Mouse (Mus musculus): ENCODE results near the gene Slc1a5. TPM values are rescaled to one million over a fixed set of nuclear protein-coding genes. Genes with fewer than 3 reads are reported as not detected.

The Slc1a5 gene
- polyA plus RNA-seq, 1 experiment from 2014 or later = 9.8 TPM

DNA sequence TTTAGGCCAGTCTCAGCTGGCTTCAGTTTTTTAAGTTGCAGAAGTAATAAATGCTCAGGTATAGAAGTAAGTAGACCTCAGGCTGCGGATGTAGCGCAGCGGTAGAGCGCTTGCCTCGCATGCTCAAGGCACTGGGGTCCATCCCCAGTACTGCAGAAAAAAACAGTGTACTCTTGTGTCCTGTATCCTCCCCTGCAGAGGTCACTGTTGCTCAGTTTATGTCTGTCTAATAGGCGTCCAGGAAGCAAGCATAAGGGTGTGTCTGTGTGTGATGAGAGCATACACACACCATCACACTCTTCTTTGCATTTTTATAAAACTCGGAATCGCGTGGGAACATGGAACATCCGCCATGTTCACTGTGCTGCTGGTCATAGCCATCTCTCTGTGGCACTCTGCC, 44.6 kb downstream of the Slc1a5 start:
- 87% methylated on average over 10 of the region's 10 CpGs for WGBS
- H3K9ac ChIP-seq (replicated peaks; ENCODE audit: low read depth, low read length) = no peak overlapping the region
- H3K27ac ChIP-seq (ENCODE audit: low read length) = no peak overlapping the region
- no peak overlapping the region for H3K4me2 ChIP-seq (ENCODE audit: low read length)
- no peak for ATAC-seq
- peaks cover 27% of the 10 kb centered on the region for H3K36me3 ChIP-seq (ENCODE audit: control insufficient read depth, insufficient read depth)
- peaks cover 11% of the 10 kb centered on the region for H3K4me1 ChIP-seq (replicated peaks; ENCODE audit: control insufficient read depth, insufficient read depth, low read length)
- no peak overlapping the region for H3K4me3 ChIP-seq (replicated peaks; ENCODE audit: low read length)
- no peaks in the 10 kb centered on the region for H3K9me3 ChIP-seq (ENCODE audit: control insufficient read depth, low read length)
- H3K27me3 ChIP-seq (replicated peaks; ENCODE audit: control insufficient read depth, insufficient read depth, low read length) = no peaks in the 10 kb centered on the region

DNA sequence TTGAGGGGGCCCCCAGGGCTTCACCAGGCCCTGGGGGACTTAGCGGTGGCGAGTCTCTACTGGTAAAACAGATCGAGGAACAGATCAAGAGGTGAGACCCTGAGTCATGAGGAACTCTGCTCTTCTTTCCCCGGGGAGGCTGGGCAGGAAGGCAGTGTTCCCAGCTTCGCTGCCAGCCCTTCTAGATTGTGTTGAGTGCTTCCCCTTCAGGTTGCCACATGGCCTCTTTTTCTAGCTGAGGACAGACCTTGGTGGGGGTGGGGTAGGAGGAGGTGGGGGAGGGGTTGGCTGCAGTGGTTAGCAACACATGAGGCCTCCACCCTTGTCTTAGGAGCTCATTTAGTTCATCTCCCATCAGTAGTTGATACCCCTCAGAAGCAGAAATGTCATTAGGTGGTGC, 45.4 kb downstream of the Slc1a5 start:
- Histone ChIP-seq H3K9me3 (ENCODE audit: control insufficient read depth, low read length) (no peaks in the 10 kb centered on the region), H3K36me3 (ENCODE audit: control insufficient read depth, insufficient read depth) (peaks cover 32% of the 10 kb centered on the region), H3K4me1 (replicated peaks; ENCODE audit: control insufficient read depth, insufficient read depth, low read length) (peaks cover 4% of the 10 kb centered on the region), H3K27ac (ENCODE audit: low read length) (no peak overlapping the region), H3K27me3 (replicated peaks; ENCODE audit: control insufficient read depth, insufficient read depth, low read length) (no peaks in the 10 kb centered on the region), H3K4me3 (replicated peaks; ENCODE audit: low read length) (no peak overlapping the region), H3K9ac (replicated peaks; ENCODE audit: low read depth, low read length) (no peak overlapping the region), H3K4me2 (ENCODE audit: low read length) (no peak overlapping the region)
- 88% methylated on average over 5 of the region's 5 CpGs for WGBS
- no peak for ATAC-seq

DNA sequence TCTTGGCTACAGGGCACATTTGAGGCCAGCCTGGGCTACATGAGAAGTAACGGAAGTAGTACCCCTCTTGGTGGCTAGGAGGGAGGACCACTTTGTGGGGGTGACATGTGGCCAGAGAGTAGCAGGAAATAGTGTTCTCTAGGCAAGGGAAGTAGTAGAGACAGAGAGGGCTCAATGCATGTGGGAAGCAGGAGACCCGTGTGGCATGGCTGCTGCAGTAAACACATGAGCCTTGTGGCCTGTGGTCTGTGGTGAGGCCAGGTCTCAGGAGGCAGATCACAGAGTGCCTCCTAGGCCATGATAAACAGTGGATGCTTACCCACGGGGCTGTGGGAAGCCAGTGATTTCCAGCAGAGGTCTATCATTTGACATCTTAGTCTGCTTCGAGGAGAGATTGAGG, 46.1 kb downstream of the Slc1a5 start:
- H3K4me1 ChIP-seq (replicated peaks; ENCODE audit: control insufficient read depth, insufficient read depth, low read length) = no peaks in the 10 kb centered on the region
- no peaks in the 10 kb centered on the region for H3K9me3 ChIP-seq (ENCODE audit: control insufficient read depth, low read length)
- no peak overlapping the region for H3K4me3 ChIP-seq (replicated peaks; ENCODE audit: low read length)
- no peak overlapping the region for H3K9ac ChIP-seq (replicated peaks; ENCODE audit: low read depth, low read length)
- no peak overlapping the region for H3K27ac ChIP-seq (ENCODE audit: low read length)
- H3K4me2 ChIP-seq (ENCODE audit: low read length) = no peak overlapping the region
- 89% methylated on average over 4 of the region's 4 CpGs for WGBS
- no peak for ATAC-seq
- H3K36me3 ChIP-seq (ENCODE audit: control insufficient read depth, insufficient read depth) = peaks cover 35% of the 10 kb centered on the region
- H3K27me3 ChIP-seq (replicated peaks; ENCODE audit: control insufficient read depth, insufficient read depth, low read length) = no peaks in the 10 kb centered on the region

DNA sequence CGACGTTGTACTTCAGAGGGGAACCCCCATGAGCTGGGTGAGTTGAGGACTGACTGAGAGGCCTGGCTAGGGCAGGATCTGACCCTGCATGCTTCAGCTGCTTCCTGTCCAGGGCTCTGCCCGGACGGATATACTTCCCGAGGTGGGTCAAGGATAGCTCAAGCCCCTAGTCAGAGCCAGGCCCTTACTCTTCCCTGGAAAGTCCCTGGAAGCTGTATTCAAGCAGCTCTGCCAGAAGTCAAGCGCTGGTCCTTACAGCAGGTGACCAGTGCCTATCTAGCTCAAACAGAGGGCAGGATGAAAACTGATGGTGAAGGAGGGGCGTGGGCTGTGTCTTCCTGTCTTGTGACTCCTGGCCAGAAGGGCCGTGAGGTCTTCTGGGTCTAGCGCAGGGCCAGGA, 49.3 kb downstream of the Slc1a5 start:
- Histone ChIP-seq H3K36me3 (ENCODE audit: control insufficient read depth, insufficient read depth) (peaks cover 49% of the 10 kb centered on the region), H3K9ac (replicated peaks; ENCODE audit: low read depth, low read length) (no peak overlapping the region), H3K27me3 (replicated peaks; ENCODE audit: control insufficient read depth, insufficient read depth, low read length) (no peaks in the 10 kb centered on the region), H3K4me1 (replicated peaks; ENCODE audit: control insufficient read depth, insufficient read depth, low read length) (no peaks in the 10 kb centered on the region), H3K4me2 (ENCODE audit: low read length) (no peak overlapping the region), H3K4me3 (replicated peaks; ENCODE audit: low read length) (no peak overlapping the region), H3K27ac (ENCODE audit: low read length) (no peak overlapping the region), H3K9me3 (ENCODE audit: control insufficient read depth, low read length) (no peaks in the 10 kb centered on the region)
- WGBS = 88% methylated on average over 9 of the region's 9 CpGs
- ATAC-seq = no peak

DNA sequence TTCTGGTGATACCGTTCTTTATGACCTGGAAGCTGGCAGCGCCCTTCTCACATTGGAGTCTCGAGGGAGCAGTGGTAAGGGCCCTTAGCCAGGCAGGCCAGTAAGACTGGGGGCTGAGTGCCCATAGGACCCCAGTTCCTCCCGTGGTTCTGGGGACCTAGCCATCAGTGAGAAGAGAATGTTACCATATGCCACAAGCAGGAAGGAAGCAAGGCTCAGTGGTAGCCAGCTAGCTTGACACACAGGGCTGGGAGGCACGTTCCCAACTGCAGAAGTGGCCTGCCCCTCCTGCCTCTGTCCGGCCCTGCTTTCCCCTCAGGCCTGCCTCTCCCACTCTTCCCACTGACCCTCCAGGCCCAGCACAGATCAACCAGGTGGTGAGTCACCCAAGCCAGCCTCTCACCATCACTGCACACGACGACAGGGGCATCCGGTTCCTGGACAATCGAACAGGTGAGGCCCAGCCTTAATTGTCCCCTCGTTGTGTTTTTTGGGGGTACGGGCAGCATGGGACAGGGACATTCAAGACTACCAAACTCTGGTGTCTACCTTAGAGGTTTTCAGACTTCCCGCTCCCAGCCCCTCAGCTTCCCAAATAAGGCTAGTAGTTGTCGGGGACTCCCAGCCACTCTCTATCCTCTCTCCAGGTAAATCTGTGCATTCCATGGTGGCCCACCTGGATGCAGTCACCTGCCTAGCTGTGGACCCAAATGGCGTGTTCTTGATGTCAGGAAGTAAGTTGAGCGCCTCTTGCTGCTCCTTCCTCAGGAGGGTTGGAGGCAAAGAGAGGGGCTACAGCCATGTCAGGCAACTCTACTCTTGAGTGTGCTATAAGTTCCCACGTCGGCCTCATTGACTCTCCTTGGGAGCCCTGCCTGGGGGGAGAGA, 57.0 kb downstream of the Slc1a5 start:
- no peak overlapping the region for H3K4me3 ChIP-seq (replicated peaks; ENCODE audit: low read length)
- no peaks in the 10 kb centered on the region for H3K9me3 ChIP-seq (ENCODE audit: control insufficient read depth, low read length)
- H3K4me1 ChIP-seq (replicated peaks; ENCODE audit: control insufficient read depth, insufficient read depth, low read length) = peaks cover 1% of the 10 kb centered on the region
- WGBS = 95% methylated on average over 18 of the region's 18 CpGs
- H3K9ac ChIP-seq (replicated peaks; ENCODE audit: low read depth, low read length) = no peak overlapping the region
- H3K4me2 ChIP-seq (ENCODE audit: low read length) = no peak overlapping the region
- no peaks in the 10 kb centered on the region for H3K27me3 ChIP-seq (replicated peaks; ENCODE audit: control insufficient read depth, insufficient read depth, low read length)
- ATAC-seq = no peak
- H3K27ac ChIP-seq (ENCODE audit: low read length) = no peak overlapping the region
- H3K36me3 ChIP-seq (ENCODE audit: control insufficient read depth, insufficient read depth) = peaks cover 39% of the 10 kb centered on the region

DNA sequence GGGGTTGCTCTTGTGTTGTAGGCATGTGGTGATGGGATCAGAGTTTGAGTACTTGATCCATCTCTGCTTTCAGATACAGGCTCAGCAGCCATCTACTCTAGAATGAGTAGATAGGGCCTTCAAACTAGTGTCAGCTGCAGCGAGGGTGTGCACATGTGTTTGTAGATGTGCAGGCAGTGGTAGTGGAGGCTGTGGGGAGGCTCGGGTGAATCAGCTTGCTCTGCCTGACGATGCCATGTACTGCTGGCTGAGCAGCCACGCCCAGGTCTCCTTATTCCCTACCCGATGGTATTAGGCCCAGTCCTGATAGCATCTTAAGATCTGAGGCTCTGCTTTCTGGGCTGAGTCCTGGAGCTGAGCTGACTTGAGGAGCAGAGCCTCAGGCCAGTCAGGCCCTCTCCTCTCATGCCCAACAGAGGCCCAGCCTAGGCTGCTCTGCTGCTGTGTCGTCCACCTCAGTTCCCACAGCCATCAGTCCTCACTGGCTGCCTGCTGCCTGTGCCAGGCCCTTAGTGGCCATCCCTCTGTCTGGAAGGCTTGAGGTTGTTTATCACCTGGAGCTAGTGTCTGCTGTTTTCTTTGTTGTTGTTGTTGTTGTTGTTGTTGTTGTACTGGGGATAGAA, 57.8 kb downstream of the Slc1a5 start:
- H3K9me3 ChIP-seq (ENCODE audit: control insufficient read depth, low read length) = no peaks in the 10 kb centered on the region
- ATAC-seq = no peak
- H3K9ac ChIP-seq (replicated peaks; ENCODE audit: low read depth, low read length) = no peak overlapping the region
- no peak overlapping the region for H3K27ac ChIP-seq (ENCODE audit: low read length)
- peaks cover 9% of the 10 kb centered on the region for H3K4me1 ChIP-seq (replicated peaks; ENCODE audit: control insufficient read depth, insufficient read depth, low read length)
- WGBS = 89% methylated on average over 6 of the region's 6 CpGs
- no peak overlapping the region for H3K4me3 ChIP-seq (replicated peaks; ENCODE audit: low read length)
- H3K4me2 ChIP-seq (ENCODE audit: low read length) = no peak overlapping the region
- H3K36me3 ChIP-seq (ENCODE audit: control insufficient read depth, insufficient read depth) = peaks cover 33% of the 10 kb centered on the region
- no peaks in the 10 kb centered on the region for H3K27me3 ChIP-seq (replicated peaks; ENCODE audit: control insufficient read depth, insufficient read depth, low read length)

DNA sequence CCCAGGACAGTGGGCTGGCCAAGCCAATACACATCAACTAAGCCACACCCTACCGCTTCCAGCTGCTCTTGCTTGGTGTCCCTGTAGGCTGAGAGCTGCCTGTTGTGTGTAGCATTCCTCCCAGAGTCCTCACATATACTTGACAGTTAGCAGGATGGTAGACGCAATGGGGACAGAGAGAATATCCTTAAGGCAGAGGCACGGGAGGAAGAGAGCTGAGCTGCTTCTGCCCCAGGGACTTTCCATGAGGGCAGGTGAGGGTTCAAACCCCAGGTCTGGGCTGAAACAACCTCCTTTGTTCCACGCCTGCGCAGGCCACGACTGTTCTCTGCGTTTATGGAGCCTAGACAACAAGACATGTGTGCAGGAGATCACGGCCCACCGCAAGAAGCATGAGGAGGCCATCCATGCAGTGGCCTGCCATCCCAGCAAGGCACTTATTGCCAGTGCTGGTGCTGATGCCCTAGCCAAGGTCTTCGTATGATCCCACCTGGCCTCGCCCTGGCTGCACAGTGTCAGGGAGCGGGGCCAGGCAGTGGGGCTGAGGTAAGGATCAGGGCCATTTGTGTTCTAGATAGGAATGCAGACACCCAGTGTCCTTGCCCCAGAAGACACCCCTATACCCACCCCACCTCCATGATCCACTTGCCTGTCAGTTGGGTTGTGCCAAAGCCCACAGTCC, 58.4 kb downstream of the Slc1a5 start:
- no peak overlapping the region for H3K9ac ChIP-seq (replicated peaks; ENCODE audit: low read depth, low read length)
- no peaks in the 10 kb centered on the region for H3K27me3 ChIP-seq (replicated peaks; ENCODE audit: control insufficient read depth, insufficient read depth, low read length)
- no peaks in the 10 kb centered on the region for H3K9me3 ChIP-seq (ENCODE audit: control insufficient read depth, low read length)
- ATAC-seq = no peak
- no peak overlapping the region for H3K4me3 ChIP-seq (replicated peaks; ENCODE audit: low read length)
- H3K4me1 ChIP-seq (replicated peaks; ENCODE audit: control insufficient read depth, insufficient read depth, low read length) = peaks cover 15% of the 10 kb centered on the region
- no peak overlapping the region for H3K4me2 ChIP-seq (ENCODE audit: low read length)
- H3K36me3 ChIP-seq (ENCODE audit: control insufficient read depth, insufficient read depth) = peaks cover 27% of the 10 kb centered on the region
- 93% methylated on average over 12 of the region's 12 CpGs for WGBS
- no peak overlapping the region for H3K27ac ChIP-seq (ENCODE audit: low read length)

DNA sequence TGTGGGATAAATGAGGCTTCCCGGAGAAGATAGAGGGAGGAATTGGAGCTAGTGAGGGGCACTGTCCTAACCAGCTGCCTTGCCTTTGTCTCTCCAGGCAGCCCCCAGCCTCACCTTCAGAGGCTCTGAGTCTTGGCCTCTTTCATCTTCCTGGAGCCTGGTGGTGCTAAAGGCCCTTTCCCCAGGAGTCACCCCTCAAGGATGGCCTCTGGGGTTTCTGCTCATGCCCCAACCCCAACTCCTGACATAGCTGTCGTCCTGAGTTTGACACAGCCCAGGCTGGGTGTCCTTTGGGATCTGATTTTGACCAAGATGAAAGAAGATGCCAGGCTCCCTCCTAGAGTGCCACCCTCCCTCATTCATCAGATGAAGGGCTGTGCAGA, 59.0 kb downstream of the Slc1a5 start:
- H3K27me3 ChIP-seq (replicated peaks; ENCODE audit: control insufficient read depth, insufficient read depth, low read length) = no peaks in the 10 kb centered on the region
- H3K27ac ChIP-seq (ENCODE audit: low read length) = no peak overlapping the region
- H3K36me3 ChIP-seq (ENCODE audit: control insufficient read depth, insufficient read depth) = peaks cover 23% of the 10 kb centered on the region
- whole genome bisulfite sequencing = 95% methylated on average over 2 of the region's 2 CpGs
- no peak overlapping the region for H3K4me2 ChIP-seq (ENCODE audit: low read length)
- no peak overlapping the region for H3K9ac ChIP-seq (replicated peaks; ENCODE audit: low read depth, low read length)
- no peaks in the 10 kb centered on the region for H3K9me3 ChIP-seq (ENCODE audit: control insufficient read depth, low read length)
- H3K4me3 ChIP-seq (replicated peaks; ENCODE audit: low read length) = no peak overlapping the region
- ATAC-seq = no peak
- H3K4me1 ChIP-seq (replicated peaks; ENCODE audit: control insufficient read depth, insufficient read depth, low read length) = peaks cover 20% of the 10 kb centered on the region

DNA sequence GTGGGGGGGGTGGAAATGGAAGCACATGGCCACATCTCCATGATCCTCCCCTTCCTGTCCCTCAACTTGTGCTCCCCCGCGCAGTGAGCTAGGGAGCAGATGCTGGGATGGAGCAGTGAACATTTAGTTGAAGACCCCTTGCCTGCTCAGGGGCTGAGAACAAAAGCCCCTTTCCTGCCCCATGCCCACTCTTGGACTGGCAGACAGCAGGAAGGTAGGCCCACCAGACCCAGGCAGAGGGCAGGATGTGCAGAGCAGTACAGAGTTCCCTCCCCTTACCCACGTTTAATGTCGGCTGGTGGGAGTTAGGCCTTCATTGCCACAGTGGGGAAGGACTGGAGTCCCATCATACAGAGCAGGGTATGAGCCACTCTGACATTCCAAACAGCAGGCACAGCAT, 59.9 kb downstream of the Slc1a5 start:
- WGBS = 80% methylated on average over 4 of the region's 4 CpGs
- no peak overlapping the region for H3K4me3 ChIP-seq (replicated peaks; ENCODE audit: low read length)
- no peak for ATAC-seq
- no peaks in the 10 kb centered on the region for H3K9me3 ChIP-seq (ENCODE audit: control insufficient read depth, low read length)
- H3K36me3 ChIP-seq (ENCODE audit: control insufficient read depth, insufficient read depth) = peaks cover 23% of the 10 kb centered on the region
- no peaks in the 10 kb centered on the region for H3K27me3 ChIP-seq (replicated peaks; ENCODE audit: control insufficient read depth, insufficient read depth, low read length)
- H3K9ac ChIP-seq (replicated peaks; ENCODE audit: low read depth, low read length) = no peak overlapping the region
- H3K4me1 ChIP-seq (replicated peaks; ENCODE audit: control insufficient read depth, insufficient read depth, low read length) = peaks cover 25% of the 10 kb centered on the region
- no peak overlapping the region for H3K27ac ChIP-seq (ENCODE audit: low read length)
- H3K4me2 ChIP-seq (ENCODE audit: low read length) = no peak overlapping the region

Data from forebrain, embryonic 16.5 days (tissue).